Mouse (Mus musculus) hematopoietic stem cell, adult 5-6 weeks (primary cell): ENCODE results near the gene Qpctl. TPM values are rescaled to one million over a fixed set of nuclear protein-coding genes. Genes with fewer than 3 reads are reported as not detected.
A peak's percentile ranks its signal among the peaks of the same experiment; 100 is the strongest.

ENCODE experiments used
- ATAC-seq, 2 experiments: fragments of 125-278 bp in 1 of 2; replicated peaks in 1 of 2; 2 replicates each; pipeline ENCODE4 v1.8.0; 2016 to 2017; ENCODE audit warnings: inconsistent platforms in 2 of 2, mild to moderate bottlenecking in 2 of 2, moderate number of reproducible peaks in 2 of 2, low read depth in 1 of 2, moderate TSS enrichment in 1 of 2; ENCODE audit not compliant: low FRiP score in 2 of 2, poor library complexity in 2 of 2, severe bottlenecking in 2 of 2, insufficient read depth in 1 of 2, low TSS enrichment in 1 of 2
- total RNA-seq: library from RNA; stranded (forward); fragments of 172-1452, 232-1000 nt; gene quantifications from 2 replicates; pipeline ENCODE4 v1.2.3, GENCODE M21; 2017

The Qpctl gene
- 3.5 and 4.8 TPM in 2 replicates for total RNA-seq

GRCm38 (mm10) chr7:19148875-19149541 is at the start of gene Qpctl:
TSS of gene Qpctl (minus strand) at chr7:19149291.
- ATAC-seq, result peak; percentile 91 to 92

GRCm38 (mm10) chr7:19197985-19198384 is 48.9 kb upstream of the Qpctl start:
- no peak; a peak in 1 of 4 replicates for ATAC-seq

GRCm38 (mm10) chr7:19196676-19197075 is 47.6 kb upstream of the Qpctl start:
- ATAC-seq, result peak in 1 of 2 experiments; percentile 54; a peak in 1 of 4 replicates

- no peak for ATAC-seq
These were observed 45.6 kb upstream of the Qpctl start for GRCm38 (mm10) chr7:19194676-19195075.

DNA sequence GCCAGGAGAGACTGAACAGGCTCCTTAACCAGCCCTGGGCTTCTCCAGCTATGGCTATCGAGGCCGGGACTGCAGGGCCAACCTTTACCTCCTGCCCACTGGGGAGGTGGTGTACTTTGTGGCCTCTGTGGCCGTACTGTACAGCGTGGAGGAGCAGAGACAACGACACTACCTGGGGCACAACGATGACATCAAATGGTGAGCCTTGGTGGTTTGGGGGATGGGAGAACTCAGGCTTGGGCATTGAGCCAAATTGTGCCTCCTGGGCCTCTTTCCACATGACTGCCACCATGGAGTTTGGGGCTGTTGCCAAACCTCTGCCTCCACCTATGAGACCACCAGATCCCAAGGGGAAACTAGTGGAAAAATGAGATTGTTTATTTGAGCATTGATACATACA is 35.7 kb upstream of the Qpctl start:
- no peak for ATAC-seq

DNA sequence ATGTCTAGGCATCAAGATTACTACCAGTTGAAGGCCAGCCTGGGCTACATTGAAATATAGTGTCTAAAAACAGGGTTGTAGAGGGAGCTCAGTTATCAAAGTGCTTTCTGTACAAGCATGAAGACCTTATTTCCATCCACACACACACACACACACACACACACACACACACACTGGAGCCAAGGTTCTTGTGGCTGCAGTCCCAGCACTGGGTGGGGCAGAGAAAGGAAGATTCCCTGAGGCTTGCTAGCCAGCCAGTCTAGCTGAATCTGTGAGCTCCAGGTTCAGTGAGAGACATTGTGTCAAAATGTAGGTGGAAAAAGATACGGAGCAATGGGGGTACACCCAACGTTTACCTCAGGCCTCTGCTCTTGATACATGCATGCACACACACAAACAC is 35.2 kb upstream of the Qpctl start:
- ATAC-seq, result no peak

DNA sequence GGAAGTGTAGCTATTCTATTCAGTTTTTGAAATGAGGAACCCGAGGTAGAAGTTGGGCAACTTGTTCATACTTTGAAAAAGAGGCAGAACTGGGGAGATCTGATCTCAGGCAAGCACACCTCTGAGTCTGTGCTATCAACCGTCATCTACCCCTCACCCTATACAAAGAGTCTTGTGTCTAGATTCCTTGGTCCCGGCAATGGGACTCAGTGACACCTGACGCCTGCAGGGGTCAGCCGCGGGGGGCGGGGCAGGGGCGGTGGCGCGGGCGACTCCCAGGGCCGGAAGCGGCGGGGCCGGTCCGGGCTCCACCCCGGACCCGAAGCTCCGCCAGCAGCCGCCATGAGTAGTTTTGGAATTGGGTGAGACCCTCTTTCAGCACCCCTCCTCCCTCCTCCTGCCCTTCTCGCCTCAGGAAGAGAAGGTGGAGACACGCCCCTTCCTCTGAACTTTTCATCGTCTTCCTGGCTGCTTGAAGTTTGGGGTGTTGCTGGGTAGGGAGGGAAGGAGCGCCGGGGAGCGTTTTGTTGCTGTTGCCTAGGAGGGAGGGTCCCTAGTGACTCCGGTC is 31.9 kb upstream of the Qpctl start:
- ATAC-seq, result peak; percentile 43 to 50

GRCm38 (mm10) chr7:19179936-19180335 is 30.8 kb upstream of the Qpctl start:
- ATAC-seq, result no peak

- peak; percentile 28 to 51; a peak in 2 of 4 replicates for ATAC-seq
These were observed 30.1 kb upstream of the Qpctl start for GRCm38 (mm10) chr7:19179173-19179572.

DNA sequence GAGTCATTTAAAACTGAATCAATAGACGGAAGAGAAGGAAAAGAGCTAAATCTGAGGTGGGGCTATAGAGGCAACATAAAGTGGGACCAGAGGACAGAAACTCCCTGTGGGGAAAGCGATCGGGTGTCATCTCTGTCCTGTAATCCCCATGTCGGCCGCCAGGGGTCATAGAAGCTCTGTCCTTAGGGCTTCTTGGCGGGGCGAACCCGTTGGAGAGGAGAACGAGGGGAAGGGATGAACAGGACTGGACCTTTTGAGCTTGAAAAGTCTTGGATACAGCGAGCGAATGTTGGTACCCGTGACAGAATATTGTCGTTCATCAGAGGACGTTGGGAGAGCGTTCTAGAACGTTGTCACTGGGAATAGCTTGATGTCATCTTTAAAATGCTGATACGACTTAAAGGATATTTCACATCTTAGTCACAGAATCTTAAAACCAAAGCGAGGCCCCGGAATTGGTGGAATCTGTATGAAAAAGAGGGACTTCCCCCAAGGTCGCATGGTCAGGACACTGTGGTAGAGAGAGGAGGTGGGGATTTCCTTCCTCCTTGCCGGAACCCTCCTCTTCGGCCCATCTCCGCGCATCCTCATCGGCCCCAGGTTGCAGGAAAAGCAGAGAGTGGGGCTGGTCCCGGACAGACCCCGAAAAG is 29.5 kb upstream of the Qpctl start:
- ATAC-seq, result peak in 1 of 2 experiments; percentile 38; a peak in 1 of 4 replicates

DNA sequence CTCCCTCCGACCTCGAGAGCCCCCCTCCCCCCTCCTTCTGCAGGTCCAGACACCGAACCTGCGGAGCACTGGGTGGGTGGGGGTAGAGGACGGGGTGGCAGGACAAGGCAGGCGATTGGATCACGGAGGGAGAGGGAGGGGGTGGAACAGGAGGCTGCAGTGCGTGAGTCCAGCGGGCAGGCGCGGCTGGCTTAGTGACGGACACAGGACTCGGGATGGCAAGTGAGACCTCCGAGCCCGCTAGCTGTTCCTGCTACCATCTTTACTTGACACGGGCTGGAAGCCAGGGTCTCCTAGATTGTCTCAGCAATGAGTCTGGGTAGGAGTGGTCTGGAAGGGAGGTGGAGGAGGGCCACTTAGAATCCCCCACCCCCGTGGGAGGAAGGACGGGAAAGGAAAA is 28.9 kb upstream of the Qpctl start:
- no peak for ATAC-seq

GRCm38 (mm10) chr7:19177216-19177615 is 28.1 kb upstream of the Qpctl start:
- no peak for ATAC-seq

DNA sequence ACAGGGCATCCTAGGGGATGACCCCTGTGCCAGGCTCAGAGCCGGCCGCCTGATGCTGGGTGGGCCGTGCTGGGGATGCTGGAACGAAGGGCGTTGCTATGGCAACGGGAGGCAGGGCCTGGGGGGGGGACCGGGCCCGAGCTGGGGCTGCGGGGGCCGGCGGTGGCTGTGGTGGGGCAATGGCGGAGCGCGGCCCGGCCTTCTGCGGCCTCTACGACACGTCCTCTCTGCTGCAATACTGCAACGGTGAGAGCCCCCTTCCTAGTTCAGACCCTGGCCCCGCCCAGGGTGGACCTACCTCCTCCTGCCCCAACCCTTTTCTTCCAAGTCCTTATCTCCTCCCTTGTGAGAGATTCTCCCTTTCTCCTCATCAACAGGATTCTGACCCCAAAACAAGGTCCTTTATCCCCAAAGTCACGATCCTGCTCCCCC is 27.4 kb upstream of the Qpctl start:
- ATAC-seq, result no peak

DNA sequence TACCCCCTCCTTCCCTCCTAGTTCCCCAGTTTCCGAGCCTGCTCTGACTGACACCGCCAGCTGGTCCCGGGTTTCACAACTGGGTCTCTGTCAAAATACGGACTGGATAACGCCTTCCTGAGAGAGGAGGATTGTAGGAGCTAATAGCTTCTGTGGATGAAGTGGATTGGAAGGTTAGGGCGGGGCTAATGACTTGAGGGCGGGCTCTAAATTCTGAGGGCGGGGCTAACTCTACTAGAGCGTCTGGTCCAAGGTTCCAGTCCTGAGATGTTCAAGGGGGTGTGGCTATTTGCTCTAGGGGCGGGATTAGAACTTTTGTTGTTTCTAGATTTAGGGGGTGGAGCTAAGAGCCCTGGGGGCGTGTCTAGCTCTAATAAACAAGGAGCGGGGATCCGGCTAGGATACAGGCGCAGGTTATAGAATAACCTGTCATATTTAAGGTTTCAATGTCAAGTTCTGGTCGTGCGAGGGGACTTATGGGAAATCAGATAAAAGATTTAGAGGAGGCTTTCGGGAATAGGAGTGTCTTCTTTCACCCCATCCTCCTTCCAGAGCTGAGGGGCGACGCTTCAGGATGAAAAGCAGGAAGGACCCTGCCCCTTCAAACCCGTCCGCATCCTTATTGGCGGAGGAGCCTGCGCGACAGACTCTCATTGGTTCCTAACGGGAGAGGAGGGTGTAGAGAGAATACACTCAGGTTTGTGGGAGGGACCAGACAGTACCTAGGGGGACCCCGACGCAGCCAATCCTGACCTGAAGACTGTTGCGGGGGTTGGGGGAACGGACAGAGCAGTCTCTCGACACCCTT is 26.8 kb upstream of the Qpctl start, which contains the start of gene Eml2:
Gene Eml2, plus strand, starts transcription at position 714 of the 808 bp plus-strand sequence.
- ATAC-seq, result no peak

- ATAC-seq, result peak; percentile 82 to 86
These were observed 23.8 kb upstream of the Qpctl start for GRCm38 (mm10) chr7:19172874-19173273.

GRCm38 (mm10) chr7:19171831-19172230 is 22.7 kb upstream of the Qpctl start:
- no peak for ATAC-seq

DNA sequence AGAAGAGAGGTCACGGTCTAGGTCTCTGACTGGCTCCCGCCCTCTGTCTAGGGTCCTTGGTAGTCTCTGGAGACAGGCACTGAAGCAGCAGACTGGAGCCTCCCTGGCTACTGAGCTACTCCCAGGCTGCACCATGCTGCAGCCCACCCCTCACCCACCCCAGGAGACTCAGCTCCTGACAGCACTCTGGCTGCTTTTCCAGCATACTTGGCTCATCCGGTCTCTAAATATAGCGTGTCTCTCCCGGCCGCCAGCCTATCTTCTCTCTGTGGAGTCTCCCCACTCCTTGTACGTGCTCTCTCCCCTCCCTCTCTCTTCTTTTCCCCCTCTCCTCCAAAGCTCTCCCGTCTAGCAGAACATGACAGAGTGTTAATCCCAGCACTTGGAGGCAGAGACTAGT is 21.1 kb upstream of the Qpctl start:
- no peak for ATAC-seq

GRCm38 (mm10) chr7:19169506-19169905 is 20.4 kb upstream of the Qpctl start:
- no peak for ATAC-seq
